Mouse (Mus musculus): ENCODE measurements around the gene Slc8a3. TPM values are rescaled to one million over a fixed set of nuclear protein-coding genes. Genes with fewer than 3 reads are reported as not detected.

Gene Slc8a3
- total and polyA plus RNA-seq, 3 experiments = 0.11 TPM; not detected in 2

- Histone ChIP-seq H3K4me3 (replicated peaks in 1 of 3; ENCODE audit: low read depth in 2 of 3, low read length in 2 of 3, poor library complexity in 1 of 3) (no peak overlapping the region), H3K4me1 (ENCODE audit: control insufficient read depth in 1 of 2, insufficient read depth in 2 of 2) (0 out of 4 replicates have a peak, but pooled peaks cover 0 to 3% of the 10 kb centered on the region in 2 experiments), H3K9me3 (replicated peaks; ENCODE audit: low read length) (no peaks in the 10 kb centered on the region), H3K4me2 (ENCODE audit: insufficient read depth, low read depth, poor library complexity, severe bottlenecking) (no peak overlapping the region), H3K9ac (ENCODE audit: insufficient read depth, low read depth) (no peak overlapping the region), H3K27ac (ENCODE audit: insufficient read depth, low read depth) (no peak overlapping the region), H3K79me2 (replicated peaks; ENCODE audit: control insufficient read depth, extremely low read depth, insufficient read depth, poor library complexity, severe bottlenecking) (no peaks in the 10 kb centered on the region), H3K36me3 (replicated peaks in 1 of 2; ENCODE audit: control insufficient read depth in 1 of 2, insufficient read depth in 1 of 2, low read length in 1 of 2) (no peaks in the 10 kb centered on the region), H3K27me3 (replicated peaks) (no peaks in the 10 kb centered on the region)
- no peak for TF ChIP-seq ZMIZ1 (IDR thresholded peaks at IDR 0.05; ENCODE audit: low read depth, low read length)
- TF ChIP-seq EP300 (IDR thresholded peaks at IDR 0.05; ENCODE audit: low read length) = no peak
- no peak for TF ChIP-seq MYC (IDR thresholded peaks at IDR 0.05; ENCODE audit: low read depth, low read length)
- no peak for TF ChIP-seq RCOR1 (conservative IDR thresholded peaks at IDR 0.05; ENCODE audit: low read depth, low read length)
- no peak for TF ChIP-seq BHLHE40 (IDR thresholded peaks at IDR 0.05; ENCODE audit: low read depth, low read length)
- TF ChIP-seq E2F4 (IDR thresholded peaks at IDR 0.05; ENCODE audit: insufficient replicate concordance, low read depth, low read length) = no peak
- TF ChIP-seq CHD2 (IDR thresholded peaks at IDR 0.05; ENCODE audit: low read length) = no peak
- no peak for TF ChIP-seq NRF1 (IDR thresholded peaks at IDR 0.05; ENCODE audit: low read depth, low read length)
- dilution Hi-C loops (cut with MboI; ENCODE audit: extremely low pct_ligation_motif_present, extremely low pct_unique_long_range_greater_than_20kb, low sequenced_read_pairs) (no loop called here), in situ Hi-C loops (cut with MboI; ENCODE audit: low pct_ligation_motif_present, low pct_unique_long_range_greater_than_20kb, low sequenced_read_pairs) (no loop called here)
- DNase-seq (ENCODE audit: extremely low read depth) = no peak
These were observed 17.0 kb downstream of the Slc8a3 start for GRCm38 (mm10) chr12:81315953-81316352.

DNA sequence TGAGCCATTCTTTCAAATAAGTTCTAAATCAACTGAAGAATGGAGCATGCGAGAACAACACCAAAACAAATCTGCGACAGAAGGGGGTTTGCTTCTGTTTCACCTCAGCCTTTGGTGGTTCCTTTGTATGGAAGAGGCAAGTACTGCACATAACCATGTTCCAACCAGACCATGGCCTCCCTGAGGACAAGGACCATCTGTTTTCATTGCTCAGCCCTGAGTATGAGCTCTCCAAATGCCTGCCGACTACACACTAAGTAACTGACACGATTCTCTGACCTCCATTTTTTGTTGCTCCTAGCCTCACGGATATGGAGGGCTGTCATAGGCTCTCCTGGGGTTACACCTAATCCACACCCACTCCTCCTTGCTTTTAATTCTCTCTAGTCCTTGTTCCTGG, 29.4 kb downstream of the Slc8a3 start:
- TF ChIP-seq ETS1 (conservative IDR thresholded peaks at IDR 0.05; ENCODE audit: low read depth, low read length) = no peak
- Histone ChIP-seq H3K79me2 (replicated peaks; ENCODE audit: control insufficient read depth, extremely low read depth, insufficient read depth, poor library complexity, severe bottlenecking) (no peaks in the 10 kb centered on the region), H3K27ac (ENCODE audit: insufficient read depth, low read depth) (no peak overlapping the region), H3K36me3 (replicated peaks in 1 of 2; ENCODE audit: control insufficient read depth in 1 of 2, insufficient read depth in 1 of 2, low read length in 1 of 2) (no peaks in the 10 kb centered on the region), H3K4me2 (ENCODE audit: insufficient read depth, low read depth, poor library complexity, severe bottlenecking) (no peak overlapping the region), H3K4me1 (ENCODE audit: control insufficient read depth in 1 of 2, insufficient read depth in 2 of 2) (no peaks in the 10 kb centered on the region), H3K9ac (ENCODE audit: insufficient read depth, low read depth) (no peak overlapping the region), H3K27me3 (replicated peaks) (peaks cover 3% of the 10 kb centered on the region), H3K9me3 (replicated peaks; ENCODE audit: low read length) (no peaks in the 10 kb centered on the region), H3K4me3 (replicated peaks in 1 of 3; ENCODE audit: low read depth in 2 of 3, low read length in 2 of 3, poor library complexity in 1 of 3) (no peak overlapping the region)
- in situ Hi-C loops (cut with MboI; ENCODE audit: low pct_ligation_motif_present, low pct_unique_long_range_greater_than_20kb, low sequenced_read_pairs) (no loop called here), dilution Hi-C loops (cut with MboI; ENCODE audit: extremely low pct_ligation_motif_present, extremely low pct_unique_long_range_greater_than_20kb, low sequenced_read_pairs) (no loop called here)
- no peak for DNase-seq (ENCODE audit: extremely low read depth)

GRCm38 (mm10) chr12:81294613-81295012, 38.4 kb downstream of the Slc8a3 start:
- dilution Hi-C loops (cut with MboI; ENCODE audit: extremely low pct_ligation_motif_present, extremely low pct_unique_long_range_greater_than_20kb, low sequenced_read_pairs) (no loop called here), in situ Hi-C loops (cut with MboI; ENCODE audit: low pct_ligation_motif_present, low pct_unique_long_range_greater_than_20kb, low sequenced_read_pairs) (no loop called here)
- no peak overlapping the region for H3K4me3 ChIP-seq (replicated peaks in 1 of 3; ENCODE audit: low read depth in 2 of 3, low read length in 2 of 3, poor library complexity in 1 of 3)
- no peak for DNase-seq (ENCODE audit: extremely low read depth)
- no peaks in the 10 kb centered on the region for H3K79me2 ChIP-seq (replicated peaks; ENCODE audit: control insufficient read depth, extremely low read depth, insufficient read depth, poor library complexity, severe bottlenecking)
- no peaks in the 10 kb centered on the region for H3K4me1 ChIP-seq (ENCODE audit: control insufficient read depth in 1 of 2, insufficient read depth in 2 of 2)
- no peak overlapping the region for H3K27ac ChIP-seq (ENCODE audit: insufficient read depth, low read depth)
- H3K36me3 ChIP-seq (replicated peaks in 1 of 2; ENCODE audit: control insufficient read depth in 1 of 2, insufficient read depth in 1 of 2, low read length in 1 of 2) = no peaks in the 10 kb centered on the region
- H3K9ac ChIP-seq (ENCODE audit: insufficient read depth, low read depth) = no peak overlapping the region
- TF ChIP-seq MAZ (IDR thresholded peaks at IDR 0.05; ENCODE audit: low read depth, low read length) (no peak), CHD1 (IDR thresholded peaks at IDR 0.05; ENCODE audit: low read depth, low read length) (no peak), MEF2A (IDR thresholded peaks at IDR 0.05; ENCODE audit: borderline replicate concordance, low read depth, low read length) (no peak), BHLHE40 (IDR thresholded peaks at IDR 0.05; ENCODE audit: low read depth, low read length) (no peak), GABPA (IDR thresholded peaks at IDR 0.05; ENCODE audit: insufficient replicate concordance, low read depth, low read length) (no peak), ETS1 (conservative IDR thresholded peaks at IDR 0.05; ENCODE audit: low read depth, low read length) (no peak), POLR2A (IDR thresholded peaks at IDR 0.05; ENCODE audit: low read depth, low read length) (no peak), USF2 (conservative IDR thresholded peaks at IDR 0.05; ENCODE audit: low read depth, low read length) (no peak), JUN (IDR thresholded peaks at IDR 0.05; ENCODE audit: insufficient read depth, low read depth, low read length) (no peak)
- peaks cover 4% of the 10 kb centered on the region for H3K9me3 ChIP-seq (replicated peaks; ENCODE audit: low read length)
- peaks cover 27% of the 10 kb centered on the region for H3K27me3 ChIP-seq (replicated peaks)
- H3K4me2 ChIP-seq (ENCODE audit: insufficient read depth, low read depth, poor library complexity, severe bottlenecking) = no peak overlapping the region
